ENCODE assay signal across 7 mouse cellular contexts in genomic region chr19:6921647-6922567, GRCm38 (mm10). TPM values are rescaled to one million over a fixed set of nuclear protein-coding genes. Genes with fewer than 3 reads are reported as not detected.
DNase-seq lines count a peak whose midpoint lies in the region; ATAC-seq lines count a peak whose summit lies in the region.

TSS of gene Esrra (minus strand) at chr19:6921813.

- peak within 1 kb of the TSS; percentile 82 for H3K4me3 ChIP-seq in embryonic facial prominence, embryonic 12.5 days
- H3K4me3 ChIP-seq in limb, embryonic 11.5 days (ENCODE audit: low read depth, low read length), result peak within 1 kb of the TSS; percentile 54
- H3K4me3 ChIP-seq in midbrain, embryonic 14.5 days (replicated peaks; ENCODE audit: low read depth, low read length), result peak within 1 kb of the TSS; percentile 66

- under 1% methylated on average over 66 of the region's 66 CpGs for WGBS in embryonic facial prominence, embryonic 12.5 days
- WGBS in limb, embryonic 11.5 days, result under 1% methylated on average over 55 of the region's 66 CpGs
- 2% methylated on average over 55 of the region's 66 CpGs for WGBS in midbrain, embryonic 14.5 days

- H3K36me3 ChIP-seq in embryonic facial prominence, embryonic 12.5 days, result no peaks in the 10 kb centered on the region
- H3K36me3 ChIP-seq in limb, embryonic 11.5 days (ENCODE audit: control insufficient read depth, insufficient read depth, low read length), result no peaks in the 10 kb centered on the region
- no peaks in the 10 kb centered on the region for H3K36me3 ChIP-seq in midbrain, embryonic 14.5 days (ENCODE audit: control insufficient read depth, insufficient read depth, low read length)

- H3K9me3 ChIP-seq in embryonic facial prominence, embryonic 12.5 days, result no peaks in the 10 kb centered on the region
- H3K9me3 ChIP-seq in limb, embryonic 11.5 days (ENCODE audit: control insufficient read depth, low read length), result no peaks in the 10 kb centered on the region
- H3K9me3 ChIP-seq in midbrain, embryonic 14.5 days (ENCODE audit: control insufficient read depth, low read length), result no peaks in the 10 kb centered on the region

- H3K27me3 ChIP-seq in embryonic facial prominence, embryonic 12.5 days, result peaks cover 46% of the 10 kb centered on the region
- peaks cover 42% of the 10 kb centered on the region for H3K27me3 ChIP-seq in limb, embryonic 11.5 days (ENCODE audit: control insufficient read depth, insufficient read depth, low read length)
- H3K27me3 ChIP-seq in midbrain, embryonic 14.5 days (ENCODE audit: control insufficient read depth, insufficient read depth, low read length), result peaks cover 45% of the 10 kb centered on the region

- DNase-seq in adrenal gland, postnatal 25 days, result peak; percentile 100
- peak; percentile 100 for DNase-seq in heart, adult 11 months
- peak; percentile 100 for DNase-seq in kidney, adult 18-20 months
- DNase-seq in limb, embryonic 11.5 days (ENCODE audit: low spot score), result peak; percentile 100
- peak; percentile 100 for DNase-seq in midbrain, embryonic 14.5 days
- DNase-seq in spleen, adult 18-20 months, result peak; percentile 100

- H3K4me2 ChIP-seq in embryonic facial prominence, embryonic 12.5 days (replicated peaks), result peak within 1 kb of the TSS; percentile 75
- H3K4me2 ChIP-seq in limb, embryonic 11.5 days (ENCODE audit: low read depth, severe bottlenecking), result peak within 1 kb of the TSS; percentile 87
- peak within 1 kb of the TSS; percentile 84 for H3K4me2 ChIP-seq in midbrain, embryonic 14.5 days (ENCODE audit: low read length)

- peak within 1 kb of the TSS; percentile 82 for H3K9ac ChIP-seq in embryonic facial prominence, embryonic 12.5 days
- peak within 1 kb of the TSS; percentile 64 for H3K9ac ChIP-seq in limb, embryonic 11.5 days (ENCODE audit: low read length)
- H3K9ac ChIP-seq in midbrain, embryonic 14.5 days (replicated peaks; ENCODE audit: low read length), result peak within 1 kb of the TSS; percentile 94

- peaks cover 24% of the 10 kb centered on the region for H3K4me1 ChIP-seq in embryonic facial prominence, embryonic 12.5 days
- peaks cover 5% of the 10 kb centered on the region for H3K4me1 ChIP-seq in limb, embryonic 11.5 days (ENCODE audit: control insufficient read depth, insufficient read depth, low read length)
- peaks cover 18% of the 10 kb centered on the region for H3K4me1 ChIP-seq in midbrain, embryonic 14.5 days (ENCODE audit: control insufficient read depth, insufficient read depth, low read length)

- peak; percentile 92 for ATAC-seq in embryonic facial prominence, embryonic 12.5 days (ENCODE audit: insufficient number of reproducible peaks, insufficient read depth, low FRiP score, low TSS enrichment)
- ATAC-seq in limb, embryonic 11.5 days (ENCODE audit: insufficient number of reproducible peaks, low FRiP score, low TSS enrichment, low read depth), result peak; percentile 93
- ATAC-seq in midbrain, embryonic 14.5 days (ENCODE audit: low FRiP score, low TSS enrichment), result peak; percentile 95

- peak within 1 kb of the TSS; percentile 68 for H3K27ac ChIP-seq in embryonic facial prominence, embryonic 12.5 days
- no peak within 1 kb of the TSS; the same call in 1 of the 2 replicates for H3K27ac ChIP-seq in limb, embryonic 11.5 days (replicated peaks; ENCODE audit: low read depth, low read length)
- H3K27ac ChIP-seq in midbrain, embryonic 14.5 days (replicated peaks; ENCODE audit: low read depth, low read length), result peak within 1 kb of the TSS; percentile 91

RNA-seq across cellular contexts. Expression of gene Esrra, which starts in this region (rescaled TPM):
- 44.2 and 44.6 TPM in 2 replicates for total RNA-seq in adrenal gland, postnatal 25 days (2021)
- 9.5 and 10.9 TPM in 2 replicates for polyA plus RNA-seq in embryonic facial prominence, embryonic 12.5 days (2016; fragmentation: Nextera tagmentation; extraction: Ambion mirVana)
- polyA plus RNA-seq in limb, embryonic 11.5 days (2014; fragmentation: Nextera tagmentation; extraction: Ambion mirVana), result 1.9 and 3.3 TPM in 2 replicates
- 6.9 and 13.6 TPM in 2 replicates for polyA plus RNA-seq in midbrain, embryonic 14.5 days (2014; fragmentation: Nextera tagmentation; extraction: Ambion mirVana)
